Mouse (Mus musculus) stomach, embryonic 14.5 days (tissue): ENCODE results near the gene Bmpr1b. TPM values are rescaled to one million over a fixed set of nuclear protein-coding genes. Genes with fewer than 3 reads are reported as not detected.

Experiments used
- ATAC-seq: fragments of 200-750 bp; cut with Nextera tagmentation; 2 replicates; pipeline ENCODE4 v1.8.0; 2017; ENCODE audit warnings: low read depth, moderate TSS enrichment; ENCODE audit not compliant: insufficient number of reproducible peaks, insufficient read depth, low FRiP score
- H3K27ac ChIP-seq: fragments of 300-500 bp; sonication (generic); 2 replicates; pipeline ENCODE4 v1.5.1; 2014; ENCODE audit warnings: mild to moderate bottlenecking, low read length, moderate library complexity, mixed read lengths
- H3K27me3 ChIP-seq: fragments of 300-500 bp; sonication (generic); 2 replicates; pipeline ENCODE4 v1.6.1; 2014; ENCODE audit warnings: low read length, control low read depth, mixed read lengths; ENCODE audit not compliant: control insufficient read depth, insufficient read depth
- H3K36me3 ChIP-seq: fragments of 300-500 bp; sonication (generic); 2 replicates; pipeline ENCODE4 v1.6.1; 2014; ENCODE audit warnings: mild to moderate bottlenecking, control low read depth, low read length, moderate library complexity, mixed read lengths; ENCODE audit not compliant: control insufficient read depth, insufficient read depth
- H3K4me1 ChIP-seq: fragments of 300-500 bp; sonication (generic); 2 replicates; pipeline ENCODE4 v1.6.1; 2014; ENCODE audit warnings: low read length, control low read depth, mixed read lengths; ENCODE audit not compliant: control insufficient read depth, insufficient read depth
- H3K4me2 ChIP-seq: fragments of 300-500 bp; sonication (generic); replicated peaks from 2 replicates; pipeline ENCODE4 v1.6.1; 2014; ENCODE audit warnings: low read depth, low read length, control low read depth
- H3K4me3 ChIP-seq: fragments of 300-500 bp; sonication (generic); 2 replicates; pipeline ENCODE4 v1.5.1; 2014; ENCODE audit warnings: low read depth, low read length, control low read depth
- H3K9ac ChIP-seq: fragments of 300-500 bp; sonication (generic); replicated peaks from 2 replicates; pipeline ENCODE4 v1.6.1; 2014; ENCODE audit warnings: low read depth, mild to moderate bottlenecking, control low read depth, low read length, moderate library complexity, mixed read lengths
- H3K9me3 ChIP-seq: fragments of 300-500 bp; sonication (generic); 2 replicates; pipeline ENCODE4 v1.6.1; 2016; ENCODE audit warnings: low read depth, low read length, control low read depth; ENCODE audit not compliant: control insufficient read depth
- WGBS: fragments of 180-500 bp; shearing (Covaris S2); extraction: QIAGEN DNeasy Blood & Tissue Kit; methylation state at CpG from one replicate; pipeline ENCODE4 v1.1.7; 2014; 5-methylcytosine and 5-hydroxymethylcytosine counted together
- polyA plus RNA-seq: library from polyadenylated mRNA; unstranded; fragments of >200 nt; fragmentation: Nextera tagmentation; extraction: Ambion mirVana; gene quantifications from 2 replicates; pipeline ENCODE4 v1.2.1, GENCODE M21; 2014

The Bmpr1b gene
- polyA plus RNA-seq, 1 experiment from 2014 or later = 12.7 TPM

GRCm38 (mm10) chr3:142186551-142186950 is 17.3 kb upstream of the Bmpr1b start:
- Histone ChIP-seq H3K9me3 (no peaks in the 10 kb centered on the region), H3K36me3 (no peaks in the 10 kb centered on the region), H3K27me3 (no peaks in the 10 kb centered on the region), H3K27ac (no peak overlapping the region), H3K4me3 (no peak overlapping the region), H3K4me2 (no peak overlapping the region), H3K9ac (no peak overlapping the region), H3K4me1 (no peaks in the 10 kb centered on the region)
- ATAC-seq = no peak
- 84% methylated on average over 3 of the region's 3 CpGs for WGBS

GRCm38 (mm10) chr3:142173996-142174395 is 4.8 kb upstream of the Bmpr1b start:
- Histone ChIP-seq H3K27me3 (no peaks in the 10 kb centered on the region), H3K36me3 (no peaks in the 10 kb centered on the region), H3K4me2 (no peak overlapping the region), H3K27ac (no peak overlapping the region), H3K4me1 (no peaks in the 10 kb centered on the region), H3K9me3 (no peaks in the 10 kb centered on the region), H3K9ac (no peak overlapping the region), H3K4me3 (no peak overlapping the region)
- WGBS = 78% methylated on average over 4 of the region's 4 CpGs
- no peak for ATAC-seq

GRCm38 (mm10) chr3:142168251-142168862 is 868 bp downstream of the Bmpr1b start:
- Histone ChIP-seq H3K36me3 (no peaks in the 10 kb centered on the region), H3K9ac (peak overlapping the region; percentile 54), H3K4me1 (peaks cover 9% of the 10 kb centered on the region), H3K9me3 (no peaks in the 10 kb centered on the region), H3K27ac (peak overlapping the region; percentile 75; the same call in 1 of the 2 replicates), H3K4me3 (peak overlapping the region; percentile 68), H3K4me2 (peak overlapping the region; percentile 74), H3K27me3 (no peaks in the 10 kb centered on the region)
- ATAC-seq = no peak
- 4% methylated on average over 9 of the region's 9 CpGs for WGBS

GRCm38 (mm10) chr3:142164981-142165380 is 4.2 kb downstream of the Bmpr1b start:
- peaks cover 9% of the 10 kb centered on the region for H3K4me1 ChIP-seq
- no peak overlapping the region for H3K9ac ChIP-seq
- H3K4me3 ChIP-seq = no peak overlapping the region
- no peak overlapping the region for H3K4me2 ChIP-seq
- WGBS = 48% methylated on average over 9 of the region's 9 CpGs
- ATAC-seq = no peak
- H3K36me3 ChIP-seq = no peaks in the 10 kb centered on the region
- peak overlapping the region; percentile 48; the same call in 1 of the 2 replicates for H3K27ac ChIP-seq
- no peaks in the 10 kb centered on the region for H3K27me3 ChIP-seq
- H3K9me3 ChIP-seq = no peaks in the 10 kb centered on the region

GRCm38 (mm10) chr3:142163896-142164295 is 5.3 kb downstream of the Bmpr1b start:
- H3K4me1 ChIP-seq = peaks cover 9% of the 10 kb centered on the region
- H3K36me3 ChIP-seq = no peaks in the 10 kb centered on the region
- H3K9ac ChIP-seq = no peak overlapping the region
- no peak overlapping the region for H3K4me3 ChIP-seq
- H3K4me2 ChIP-seq = no peak overlapping the region
- no peak for ATAC-seq
- H3K9me3 ChIP-seq = no peaks in the 10 kb centered on the region
- H3K27me3 ChIP-seq = no peaks in the 10 kb centered on the region
- H3K27ac ChIP-seq = peak overlapping the region; percentile 61; the same call in 1 of the 2 replicates
- 50% methylated on average over 2 of the region's 2 CpGs for WGBS

- H3K4me1 ChIP-seq = peaks cover 9% of the 10 kb centered on the region
- WGBS = 86% methylated on average over 3 of the region's 3 CpGs
- H3K4me3 ChIP-seq = no peak overlapping the region
- H3K9ac ChIP-seq = no peak overlapping the region
- H3K27ac ChIP-seq = no peak overlapping the region
- no peak overlapping the region for H3K4me2 ChIP-seq
- ATAC-seq = peak; percentile 57; the same call in 1 of the 2 replicates
- no peaks in the 10 kb centered on the region for H3K36me3 ChIP-seq
- H3K9me3 ChIP-seq = no peaks in the 10 kb centered on the region
- H3K27me3 ChIP-seq = no peaks in the 10 kb centered on the region
These were observed 7.8 kb downstream of the Bmpr1b start for GRCm38 (mm10) chr3:142161405-142161804.

GRCm38 (mm10) chr3:142151980-142152379 is 17.2 kb downstream of the Bmpr1b start:
- Histone ChIP-seq H3K9me3 (no peaks in the 10 kb centered on the region), H3K27me3 (no peaks in the 10 kb centered on the region), H3K27ac (no peak overlapping the region), H3K4me2 (no peak overlapping the region), H3K4me3 (no peak overlapping the region), H3K36me3 (no peaks in the 10 kb centered on the region), H3K4me1 (no peaks in the 10 kb centered on the region), H3K9ac (no peak overlapping the region)
- 71% methylated on average over 5 of the region's 5 CpGs for WGBS
- no peak for ATAC-seq

- H3K27ac ChIP-seq = no peak overlapping the region
- no peak for ATAC-seq
- no peaks in the 10 kb centered on the region for H3K27me3 ChIP-seq
- 69% methylated on average over 5 of the region's 5 CpGs for WGBS
- no peak overlapping the region for H3K9ac ChIP-seq
- no peaks in the 10 kb centered on the region for H3K9me3 ChIP-seq
- H3K4me3 ChIP-seq = no peak overlapping the region
- H3K4me2 ChIP-seq = no peak overlapping the region
- H3K36me3 ChIP-seq = no peaks in the 10 kb centered on the region
- H3K4me1 ChIP-seq = no peaks in the 10 kb centered on the region
These were observed 30.4 kb downstream of the Bmpr1b start for GRCm38 (mm10) chr3:142138796-142139195.

GRCm38 (mm10) chr3:142126379-142126778 is 42.8 kb downstream of the Bmpr1b start:
- no peak overlapping the region for H3K4me3 ChIP-seq
- H3K36me3 ChIP-seq = no peaks in the 10 kb centered on the region
- no peak overlapping the region for H3K4me2 ChIP-seq
- H3K27ac ChIP-seq = no peak overlapping the region
- no peaks in the 10 kb centered on the region for H3K27me3 ChIP-seq
- WGBS = 48% methylated on average over 1 of the region's 1 CpGs
- no peaks in the 10 kb centered on the region for H3K4me1 ChIP-seq
- no peak for ATAC-seq
- H3K9me3 ChIP-seq = no peaks in the 10 kb centered on the region
- no peak overlapping the region for H3K9ac ChIP-seq
